In genomic region chr6:43537252-43537870, GRCm38 (mm10) we compare ENCODE assay signal across 12 mouse cellular contexts.
"Had no signal": no experiment of that assay in that cellular context is flagged by ENCODE, and none has a peak within 500 bp of the region (broad histone marks: within the 10 kb centered on the region; RNA-seq: fewer than 3 reads in every experiment).

No protein-coding gene starts in this region.

- H3K36me3 ChIP-seq: kidney, embryonic 15.5 days; limb, embryonic 13.5 days; liver, embryonic 15.5 days; neural tube, embryonic 13.5 days had no signal

- H3K27me3 ChIP-seq: kidney, embryonic 15.5 days; limb, embryonic 13.5 days; liver, embryonic 15.5 days; neural tube, embryonic 13.5 days had no signal

- DNase-seq: kidney, adult 2 months; kidney, postnatal 14 days; midbrain, embryonic 14.5 days; right cerebral cortex, adult 18-20 months; right cerebral cortex, postnatal 25 days; thymus, postnatal 36 days had no signal

- ATAC-seq: intestine, embryonic 16.5 days had no signal

- H3K4me3 ChIP-seq: kidney, embryonic 15.5 days; limb, embryonic 13.5 days; liver, embryonic 15.5 days; neural tube, embryonic 13.5 days had no signal

- H3K9me3 ChIP-seq: kidney, embryonic 15.5 days; limb, embryonic 13.5 days; liver, embryonic 15.5 days; neural tube, embryonic 13.5 days had no signal

- H3K9ac ChIP-seq: kidney, embryonic 15.5 days; limb, embryonic 13.5 days; liver, embryonic 15.5 days; neural tube, embryonic 13.5 days had no signal

- H3K4me2 ChIP-seq: kidney, embryonic 15.5 days; limb, embryonic 13.5 days; liver, embryonic 11.5 days; liver, embryonic 15.5 days; neural tube, embryonic 13.5 days had no signal

- H3K4me1 ChIP-seq: kidney, embryonic 15.5 days; limb, embryonic 13.5 days; liver, embryonic 15.5 days; neural tube, embryonic 13.5 days had no signal

- H3K27ac ChIP-seq: kidney, embryonic 15.5 days; limb, embryonic 13.5 days; liver, embryonic 15.5 days; neural tube, embryonic 13.5 days had no signal
